Mouse (Mus musculus) kidney, adult 9 months (tissue): ENCODE data around the gene Gpr65.

Experiments used
- DNase-seq: peaks from one replicate; pipeline ENCODE4 v3.0.0; 2022

The Gpr65 gene

DNA sequence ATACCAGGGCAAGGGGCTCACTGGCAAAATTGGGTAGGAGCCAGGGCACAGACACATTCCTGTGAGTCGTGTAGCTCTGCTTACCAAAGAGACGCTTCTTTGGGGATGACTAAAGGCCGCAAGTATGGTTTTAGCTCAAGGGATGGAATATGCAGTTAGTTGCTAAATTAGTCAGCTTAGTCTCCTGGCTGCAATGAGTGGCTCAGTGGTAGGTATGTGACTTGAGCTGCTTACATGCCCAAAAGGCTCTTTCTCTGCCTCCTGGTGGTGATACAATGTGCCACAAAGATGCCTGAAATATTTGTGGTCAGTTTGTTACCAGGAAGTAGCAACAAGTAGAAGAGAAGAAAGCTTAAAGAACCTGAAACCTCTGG lies 15.0 kb downstream of the Gpr65 start:
- DNase-seq, result no peak

DNA sequence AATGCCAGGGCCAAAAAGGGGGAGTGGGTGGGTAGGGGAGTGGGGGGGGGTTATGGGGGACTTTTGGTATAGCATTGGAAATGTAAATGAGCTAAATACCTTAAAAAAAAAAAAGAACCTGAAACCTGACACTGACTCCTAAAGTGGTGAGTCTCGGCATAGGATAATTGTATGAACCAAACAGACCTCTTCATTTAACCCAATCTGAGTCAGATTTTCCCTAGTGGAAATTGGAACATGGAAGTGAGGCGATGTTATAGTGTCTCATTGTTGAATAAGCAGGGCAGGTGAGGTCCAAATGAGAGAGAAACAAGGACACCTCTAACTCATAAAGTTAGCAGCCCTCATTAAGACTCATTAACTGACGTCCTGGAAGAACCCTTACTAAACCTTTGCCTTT lies 16.0 kb downstream of the Gpr65 start:
- no peak for DNase-seq

DNA sequence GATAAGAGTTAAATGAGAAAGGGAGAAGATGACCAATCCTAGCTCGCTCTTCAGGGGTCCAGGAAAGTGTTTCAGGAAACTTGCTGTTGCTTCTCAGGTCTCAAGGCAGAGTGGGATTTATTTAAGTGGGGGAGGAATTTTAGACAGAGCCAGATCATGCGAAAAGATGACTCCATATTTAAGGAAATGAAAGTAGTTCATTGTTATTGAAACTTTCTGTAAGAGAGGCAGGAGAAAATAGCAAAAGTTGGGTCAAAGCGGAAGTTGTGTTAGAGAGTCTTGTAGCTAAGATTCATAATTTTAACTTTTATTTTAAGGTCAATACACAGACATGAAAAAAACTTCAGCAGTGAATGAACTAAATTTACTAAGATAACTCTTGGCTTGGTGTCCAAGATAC lies 22.0 kb downstream of the Gpr65 start:
- no peak for DNase-seq

- DNase-seq, result no peak
Measured at GRCm38 (mm10) chr12:98292278-98292677, 23.8 kb downstream of the Gpr65 start.

DNA sequence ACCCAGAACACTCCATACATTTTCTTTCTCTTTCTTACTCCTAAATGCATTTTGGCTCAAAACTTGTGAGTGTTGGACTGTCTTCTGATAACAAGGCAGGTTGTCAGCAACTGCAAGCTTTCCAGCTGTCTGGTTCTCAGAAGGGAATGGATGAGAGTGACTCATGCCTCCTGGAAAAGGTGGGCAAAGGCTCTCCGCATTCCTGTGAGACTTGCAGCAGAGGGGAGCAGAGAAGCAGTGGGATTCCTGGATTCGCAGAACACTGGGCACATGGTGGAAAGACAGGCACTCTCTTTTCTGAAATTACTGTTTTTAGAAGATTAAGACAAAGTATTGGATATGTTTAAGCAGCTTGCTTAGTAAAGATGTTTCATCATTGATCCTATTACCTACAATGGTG lies 25.8 kb downstream of the Gpr65 start:
- DNase-seq, result no peak

- no peak for DNase-seq
Measured at GRCm38 (mm10) chr12:98301980-98302379, 33.5 kb downstream of the Gpr65 start.

DNA sequence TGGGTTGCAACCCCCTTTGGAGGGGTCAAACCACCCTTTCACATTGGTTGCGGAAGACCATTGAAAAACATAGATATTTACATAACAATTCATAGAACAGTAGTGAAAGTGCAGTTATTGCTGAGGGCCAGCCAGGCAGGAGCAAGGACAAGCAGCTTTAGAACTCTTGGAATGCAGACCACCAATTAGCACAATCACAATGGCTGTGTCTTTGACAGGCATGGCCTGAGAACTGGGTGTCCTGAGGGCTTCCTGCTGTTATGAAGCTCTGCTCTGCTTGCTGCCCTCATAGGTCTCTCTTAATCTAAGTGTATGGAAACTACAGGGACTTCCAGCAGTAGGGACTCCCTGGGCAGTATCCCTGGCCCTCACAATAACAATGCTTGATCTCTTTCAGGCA lies 34.6 kb downstream of the Gpr65 start:
- no peak for DNase-seq

DNA sequence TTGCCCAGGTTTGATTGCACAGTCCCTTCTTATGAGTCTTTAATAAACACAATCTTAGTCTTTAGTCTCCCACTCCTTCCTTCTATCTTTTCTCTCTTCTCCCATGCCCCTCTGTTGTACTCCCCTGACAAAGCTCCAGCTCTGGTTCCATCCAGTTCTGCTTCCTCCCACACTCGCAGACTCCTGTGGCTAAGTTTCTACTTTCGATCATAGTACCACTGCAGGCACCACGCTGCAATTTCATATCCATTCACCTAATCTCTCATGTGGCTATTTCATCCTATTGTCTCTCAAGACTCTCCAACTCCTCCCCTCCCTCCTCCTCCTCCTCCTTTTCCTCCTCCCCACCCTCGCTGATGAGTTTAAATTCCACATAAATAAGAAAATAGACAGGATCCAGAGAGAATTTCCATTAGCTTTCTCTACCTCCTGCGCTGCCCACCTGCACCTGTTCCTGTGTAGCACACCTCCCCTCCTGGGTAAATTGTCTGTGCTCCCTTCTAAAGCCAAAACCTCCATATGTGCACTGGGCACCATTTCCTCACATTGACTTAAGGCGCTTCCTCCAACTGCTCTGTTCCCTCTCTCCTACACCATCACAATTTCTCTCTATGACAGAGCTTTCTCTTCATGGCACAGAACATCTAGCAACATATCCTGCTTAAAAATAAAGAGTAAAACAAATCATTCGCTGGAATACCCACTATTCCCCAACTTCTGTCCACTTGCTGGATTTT lies 38.9 kb downstream of the Gpr65 start:
- no peak for DNase-seq

DNA sequence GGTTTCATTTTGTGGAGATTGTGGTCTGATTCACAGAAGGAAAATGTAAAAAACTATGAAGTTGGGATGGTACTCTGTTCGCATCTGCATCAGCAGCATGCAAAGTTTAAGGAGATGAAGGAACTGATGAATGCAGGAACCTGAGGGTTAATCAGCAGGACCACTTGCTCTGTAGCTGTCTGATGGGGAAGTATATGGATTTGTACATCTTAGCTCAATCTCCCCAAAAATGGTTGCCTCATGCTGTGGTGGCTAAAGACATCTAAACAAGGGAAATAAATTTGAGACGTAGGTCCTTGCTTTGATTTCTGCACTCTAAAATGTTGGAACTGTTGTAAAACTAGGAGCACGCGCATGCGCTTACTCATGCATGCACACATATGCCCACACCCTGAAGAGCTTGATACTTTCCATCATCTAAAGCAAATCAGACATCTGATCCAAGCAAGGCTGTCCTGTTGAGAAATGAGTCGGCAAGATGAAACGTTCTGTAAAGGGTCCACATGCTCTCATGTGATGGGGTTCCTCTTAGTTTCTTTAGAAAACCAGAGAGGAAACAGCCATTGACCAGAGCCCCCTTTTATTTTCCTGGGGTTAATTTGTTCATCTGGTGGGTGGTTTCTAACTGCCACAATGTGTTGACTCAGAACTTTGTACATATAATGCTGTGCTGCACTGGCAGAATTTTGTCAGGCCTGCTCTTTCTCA lies 43.1 kb downstream of the Gpr65 start:
- DNase-seq, result no peak

DNA sequence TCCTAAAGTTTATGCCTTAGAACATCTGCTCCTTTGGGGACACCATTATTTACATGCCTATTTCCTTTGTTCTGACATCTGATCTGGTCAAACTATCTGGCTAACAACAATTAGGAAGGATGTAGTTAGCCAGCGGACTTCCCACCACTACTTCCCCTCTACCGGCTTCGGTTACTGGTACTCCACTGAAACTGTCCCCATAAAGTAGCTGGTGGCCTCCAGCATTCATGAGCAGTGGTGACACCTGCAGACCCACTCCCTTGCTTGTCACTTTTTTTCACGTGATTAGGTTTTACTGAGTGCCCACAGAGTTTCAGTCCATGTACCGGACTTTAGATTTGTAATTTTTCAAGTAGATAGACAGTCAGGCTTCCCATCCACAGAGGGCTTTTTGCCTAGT lies 47.5 kb downstream of the Gpr65 start:
- no peak for DNase-seq

- DNase-seq, result no peak
Measured at GRCm38 (mm10) chr12:98317718-98318340, 49.4 kb downstream of the Gpr65 start.

GRCm38 (mm10) chr12:98322426-98322825 lies 54.0 kb downstream of the Gpr65 start:
- no peak for DNase-seq

DNA sequence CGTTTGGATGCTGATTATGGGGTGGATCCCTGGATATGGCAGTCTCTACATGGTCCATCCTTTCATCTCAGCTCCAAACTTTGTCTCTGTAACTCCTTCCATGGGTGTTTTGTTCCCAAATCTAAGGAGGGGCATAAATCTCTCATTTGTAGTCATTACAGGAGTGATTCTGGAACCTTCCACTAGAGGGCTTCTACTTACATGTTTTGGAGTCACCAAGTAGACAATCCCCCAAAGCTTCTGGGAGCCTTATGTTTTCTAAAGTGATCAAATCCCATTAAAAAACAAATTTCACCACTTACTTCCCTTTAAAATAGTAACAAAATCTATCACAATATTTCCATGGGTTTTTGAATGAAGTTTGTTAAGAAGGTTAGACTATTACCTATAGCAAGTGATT lies 55.7 kb downstream of the Gpr65 start:
- peak; percentile 25 for DNase-seq
